Mouse (Mus musculus) urinary bladder, adult 18-20 months (tissue): ENCODE measurements around the gene Timm22.

Source experiments
- DNase-seq, 2 experiments: peaks; one replicate each; pipeline ENCODE4 v3.0.0; 2022; ENCODE audit warnings: low spot score in 2 of 2, mixed read lengths in 2 of 2

The Timm22 gene

DNA sequence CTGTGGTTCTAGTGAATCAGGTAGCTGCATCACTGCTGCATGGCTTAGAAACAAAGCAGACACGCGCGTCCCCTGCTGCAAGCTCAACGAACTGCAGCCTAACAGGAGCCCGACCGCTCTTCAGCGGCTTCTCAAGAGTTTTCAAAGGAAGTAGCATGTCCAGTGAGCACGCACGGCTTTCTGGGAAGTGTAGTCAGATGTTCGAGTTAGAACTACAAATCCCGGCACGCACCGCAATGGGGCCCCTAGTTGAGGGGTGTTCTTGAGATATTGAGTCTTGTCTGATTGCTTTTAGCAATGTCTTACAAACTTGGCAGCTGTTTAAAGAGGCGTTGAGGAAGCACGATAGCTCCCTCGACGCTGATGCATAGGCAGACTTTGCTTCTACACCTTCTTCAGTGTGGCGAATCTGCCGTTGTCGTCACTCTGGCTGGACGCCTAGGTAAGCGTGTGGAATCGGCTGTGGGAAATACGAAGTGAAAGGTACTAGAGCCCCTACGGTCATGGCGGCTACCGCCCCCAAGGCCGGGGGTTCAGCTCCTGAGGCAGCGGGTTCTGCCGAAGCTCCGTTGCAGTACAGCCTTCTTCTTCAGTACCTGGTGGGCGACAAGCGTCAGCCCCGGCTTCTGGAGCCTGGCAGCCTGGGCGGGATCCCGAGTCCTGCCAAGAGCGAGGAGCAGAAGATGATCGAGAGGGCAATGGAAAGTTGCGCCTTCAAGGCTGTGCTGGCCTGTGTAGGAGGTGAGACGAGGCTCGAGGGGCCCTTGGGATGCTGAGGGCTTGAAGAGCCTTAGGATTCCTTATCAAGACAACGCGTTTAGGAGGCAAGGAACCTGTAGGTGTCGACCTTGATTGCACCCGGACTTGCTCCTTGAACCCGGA is at the start of gene Timm22:
Gene Timm22, plus strand, starts transcription at position 251 of the 882 bp plus-strand sequence.
- peak; percentile 91 to 98 for DNase-seq

DNA sequence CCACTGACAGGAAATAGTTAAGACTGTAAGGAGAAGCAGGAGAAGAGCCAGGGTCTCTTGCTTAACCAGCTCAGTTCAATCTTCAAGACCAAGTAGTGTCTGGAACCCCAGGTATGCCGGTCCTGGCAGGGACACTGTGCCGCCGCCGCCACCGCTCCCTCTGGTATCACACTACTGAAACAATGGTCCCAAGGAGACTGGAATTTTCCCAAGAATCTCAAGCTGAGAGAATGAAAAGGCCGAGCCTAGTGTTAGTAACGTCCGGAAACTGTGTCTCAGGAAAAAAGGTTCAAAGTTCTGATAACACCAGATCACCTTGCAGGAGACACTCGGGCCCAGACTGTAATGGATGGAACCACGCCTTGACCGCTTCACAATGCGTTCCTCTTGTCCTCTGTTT is 49.3 kb upstream of the Timm22 start:
- no peak for DNase-seq

DNA sequence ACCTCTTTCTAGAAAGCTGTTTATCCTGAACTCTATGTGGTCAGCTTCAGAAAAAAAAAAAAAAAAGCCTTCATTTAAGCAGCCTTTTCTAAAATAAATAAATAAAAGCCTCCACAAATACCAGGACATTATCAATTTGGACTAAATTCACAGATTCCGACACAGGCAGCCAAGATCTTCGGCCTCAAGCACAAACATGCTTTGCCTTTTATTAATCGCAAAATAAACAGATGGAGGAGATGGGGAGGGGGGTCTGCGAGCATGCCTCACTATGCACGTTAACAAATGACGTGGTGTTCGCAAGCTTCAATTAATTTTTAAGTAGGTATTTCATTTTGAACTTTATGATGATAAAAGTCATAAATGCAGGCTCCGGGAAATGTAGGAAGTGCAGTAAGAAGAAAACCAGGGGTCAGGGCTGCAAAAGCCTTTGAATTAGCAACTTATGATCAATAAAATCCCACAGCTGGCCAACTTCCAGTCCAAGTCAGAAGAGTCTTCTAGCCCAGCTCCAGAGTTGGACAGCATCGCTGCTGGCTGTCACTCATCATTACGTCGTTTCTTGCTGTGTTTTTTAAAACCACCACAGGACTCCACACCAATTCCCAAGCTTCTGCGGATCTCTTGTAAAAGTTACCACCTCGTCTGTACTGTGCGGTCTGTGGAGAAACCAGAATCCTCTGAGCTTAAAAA is 48.0 kb upstream of the Timm22 start:
- DNase-seq, result no peak

DNA sequence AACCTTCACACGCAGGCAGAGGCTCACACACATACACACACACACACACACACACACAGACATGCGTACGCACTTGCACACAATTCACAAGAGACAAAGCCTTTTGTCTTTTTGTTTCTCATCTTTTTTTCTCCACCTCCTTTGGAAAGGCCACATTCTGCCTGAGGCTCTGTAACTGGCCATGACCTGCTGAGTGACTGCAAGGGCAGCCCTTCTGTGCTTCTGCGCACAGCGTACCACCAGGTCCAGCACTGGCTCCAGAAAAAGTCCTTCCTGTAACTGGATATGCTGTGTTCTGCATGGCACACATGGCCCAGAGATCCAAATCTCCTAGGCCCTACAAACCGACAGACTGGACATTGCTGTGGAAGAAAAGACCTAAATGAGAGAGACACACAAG is 46.5 kb upstream of the Timm22 start:
- no peak for DNase-seq

DNA sequence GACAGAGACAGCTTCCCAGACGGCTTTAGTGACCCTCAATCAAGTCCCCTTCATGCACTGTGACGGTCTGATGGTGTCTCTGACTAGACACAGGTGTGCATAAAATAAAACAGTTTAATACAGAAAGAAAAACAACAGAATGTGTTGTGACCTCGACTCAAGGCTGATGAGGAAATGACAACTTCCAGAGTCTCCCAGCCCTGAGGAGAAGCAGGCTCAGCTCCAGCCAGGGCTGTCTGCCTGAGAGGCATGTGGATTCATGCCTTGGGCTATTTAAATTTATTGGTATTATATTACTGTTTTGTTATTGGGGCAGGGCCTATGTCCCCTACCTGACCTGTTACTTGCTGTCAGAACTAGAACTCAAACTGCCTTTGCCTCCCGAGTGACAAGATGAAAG is 45.3 kb upstream of the Timm22 start:
- no peak for DNase-seq

DNA sequence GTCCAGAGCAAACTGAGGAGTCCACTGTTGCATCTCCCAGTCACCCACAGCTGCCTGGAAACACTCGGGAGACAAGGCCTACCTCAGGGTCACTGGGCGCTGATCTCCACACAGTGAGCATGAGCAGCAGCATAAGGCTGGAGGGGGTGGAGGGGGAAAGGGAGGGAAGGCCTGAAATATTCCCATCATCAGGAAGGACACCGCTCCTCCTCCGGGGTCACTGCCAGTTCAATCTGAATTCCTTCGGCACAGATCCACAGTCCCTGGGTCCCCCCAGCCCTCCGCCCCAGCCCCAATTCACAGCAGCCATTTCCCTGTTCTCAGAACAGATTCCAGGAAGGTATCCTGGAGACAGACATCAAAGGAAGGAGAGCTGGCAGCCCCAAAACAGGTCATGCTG is 43.6 kb upstream of the Timm22 start:
- DNase-seq, result no peak

DNA sequence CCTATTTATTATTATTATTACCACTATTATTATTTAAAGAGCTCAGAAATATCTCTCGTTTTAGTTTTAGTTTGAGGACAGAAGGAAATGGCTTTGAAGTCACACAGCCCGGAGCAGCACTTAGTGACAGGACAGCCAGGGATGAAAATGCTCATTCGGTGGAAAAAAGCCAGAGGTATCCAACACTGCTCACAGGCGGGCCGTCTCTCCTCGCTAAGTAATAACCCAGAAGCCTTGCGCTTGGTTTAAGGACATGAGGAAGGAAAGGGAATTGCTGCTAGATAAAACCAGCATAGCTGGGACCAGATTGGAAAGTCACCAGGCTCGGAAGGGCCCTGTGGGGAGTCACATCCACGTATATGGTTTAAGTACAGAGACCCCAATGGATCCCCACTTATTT is 43.1 kb upstream of the Timm22 start:
- DNase-seq, result no peak

DNA sequence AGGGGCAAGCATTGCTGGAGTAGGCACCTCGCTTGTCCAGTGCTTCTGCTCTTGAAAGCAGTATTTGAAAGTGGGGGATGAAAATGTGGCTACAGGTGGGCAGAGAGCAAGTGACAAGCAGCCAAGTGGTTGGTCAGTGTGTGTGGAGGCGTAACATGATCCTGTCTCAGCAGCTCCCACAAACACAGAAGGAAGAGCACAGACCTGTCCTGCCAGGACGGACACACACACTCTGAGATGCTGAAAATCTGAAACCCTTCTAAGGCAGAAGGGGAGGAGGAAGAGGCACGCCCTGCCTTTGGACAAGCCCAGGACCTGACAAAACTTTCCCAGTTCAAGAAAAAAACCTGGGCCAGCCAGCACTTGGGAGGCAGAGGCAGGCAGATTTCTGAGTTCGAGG is 42.7 kb upstream of the Timm22 start:
- DNase-seq, result no peak

DNA sequence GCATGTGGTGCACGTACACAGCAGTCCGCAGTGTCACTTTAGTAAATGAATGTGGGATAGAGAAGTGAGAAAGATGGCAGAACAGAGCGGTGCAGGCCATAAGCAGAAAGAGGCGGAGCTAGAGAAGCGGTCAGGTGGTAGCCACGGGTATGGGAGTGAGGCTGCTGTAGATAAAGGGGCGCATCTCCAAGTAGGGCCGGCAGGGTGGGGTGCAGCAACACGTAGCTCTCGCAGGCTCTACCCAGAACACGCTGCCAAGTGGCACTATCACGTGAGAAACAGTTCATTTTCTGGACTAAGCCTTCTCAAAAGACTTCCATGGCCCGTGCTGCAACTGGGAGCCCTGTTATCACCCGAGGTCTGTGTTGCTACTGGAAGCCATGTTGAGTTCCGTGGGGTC is 40.0 kb upstream of the Timm22 start:
- DNase-seq, result no peak

DNA sequence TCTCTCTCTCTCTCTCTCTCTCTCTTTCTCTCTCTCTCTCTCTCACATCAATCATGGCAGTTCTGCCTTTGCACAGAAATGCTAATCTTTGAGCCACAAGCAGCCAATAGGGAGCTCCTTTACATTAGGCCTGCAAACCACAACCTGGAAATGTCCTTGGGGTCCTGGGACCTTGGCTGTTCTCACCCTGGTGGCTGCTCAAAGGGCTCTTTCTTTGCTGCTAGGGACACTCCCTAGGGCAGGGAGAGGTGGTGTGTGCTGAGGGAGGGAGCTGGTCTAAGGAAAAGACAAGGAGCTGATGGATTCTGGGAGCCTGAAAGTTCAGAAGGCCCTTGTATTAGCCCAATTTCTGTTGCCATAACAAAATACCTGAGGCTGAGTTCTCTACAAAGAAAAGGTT is 36.3 kb upstream of the Timm22 start:
- no peak for DNase-seq

DNA sequence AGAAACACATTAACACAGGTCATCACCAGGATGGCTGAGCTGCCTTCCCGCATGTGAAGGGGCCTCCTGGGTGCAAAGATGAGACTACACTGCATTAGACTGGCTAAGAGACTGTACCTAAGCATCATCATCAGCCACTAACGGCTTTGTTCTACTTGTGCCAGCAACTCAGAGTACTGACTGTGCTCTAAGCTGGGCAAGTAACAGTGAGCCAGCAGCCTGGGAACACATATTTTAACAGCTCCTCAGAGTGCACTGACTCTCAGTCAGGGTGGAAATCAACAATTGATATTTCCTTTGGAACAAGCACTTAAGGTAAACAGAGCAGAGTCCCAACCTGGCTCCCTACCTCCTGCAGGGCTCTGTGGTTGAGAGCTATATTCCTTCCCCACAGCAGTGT is 34.6 kb upstream of the Timm22 start:
- DNase-seq, result no peak

DNA sequence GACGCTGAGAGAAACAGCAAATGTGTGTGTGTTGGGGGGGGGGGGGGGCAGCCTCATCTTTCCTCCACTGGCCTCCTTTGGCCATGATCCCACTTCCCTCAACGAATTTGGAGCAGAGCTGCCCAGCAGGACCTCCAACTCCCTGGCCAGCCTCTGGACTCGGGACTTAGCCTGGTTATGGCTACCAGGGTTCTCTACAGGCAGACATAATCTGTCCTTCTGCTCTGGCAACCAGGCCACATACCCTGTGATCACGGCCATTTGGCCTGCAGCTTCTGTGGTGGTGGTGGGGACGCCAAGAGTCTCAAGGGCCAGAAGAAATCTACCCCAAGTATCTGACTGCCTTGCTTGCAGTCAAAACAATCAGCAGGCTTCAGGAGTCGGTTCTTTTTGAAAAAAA is 34.2 kb upstream of the Timm22 start:
- DNase-seq, result no peak

DNA sequence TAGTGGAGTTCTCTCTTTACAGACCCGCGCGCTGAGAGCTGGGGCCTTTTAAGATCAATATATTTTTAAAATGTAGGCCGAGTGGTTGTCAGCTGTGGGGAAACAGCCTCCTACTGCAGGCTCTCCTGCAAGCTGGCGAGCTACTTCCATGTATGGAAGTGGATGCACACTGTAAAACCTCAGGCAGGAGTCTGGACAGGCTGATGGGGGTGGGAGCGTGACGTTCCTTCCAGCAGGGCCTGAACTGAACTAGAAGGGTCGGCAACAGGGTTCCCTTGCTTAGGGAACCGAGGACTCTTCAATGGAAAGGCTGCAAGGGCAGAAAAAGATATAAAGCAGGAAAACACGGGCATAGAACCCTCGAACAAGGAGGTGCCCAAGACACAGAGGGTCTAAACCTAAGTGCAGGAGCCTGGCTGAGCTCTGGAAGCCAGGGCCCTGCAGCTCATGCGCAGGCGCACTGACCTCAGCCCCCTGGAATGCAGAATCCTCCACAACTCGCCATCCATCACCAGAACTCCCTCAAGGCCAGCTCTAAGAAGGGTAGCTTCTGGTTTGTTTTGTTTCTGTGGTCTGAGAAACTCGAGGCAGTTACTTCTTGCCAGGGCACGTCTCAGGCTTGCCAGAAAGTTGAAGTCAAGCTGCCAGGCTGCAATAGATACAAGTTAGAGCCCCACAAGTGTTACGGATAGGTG is 32.1 kb upstream of the Timm22 start:
- DNase-seq, result peak; percentile 51 to 77

DNA sequence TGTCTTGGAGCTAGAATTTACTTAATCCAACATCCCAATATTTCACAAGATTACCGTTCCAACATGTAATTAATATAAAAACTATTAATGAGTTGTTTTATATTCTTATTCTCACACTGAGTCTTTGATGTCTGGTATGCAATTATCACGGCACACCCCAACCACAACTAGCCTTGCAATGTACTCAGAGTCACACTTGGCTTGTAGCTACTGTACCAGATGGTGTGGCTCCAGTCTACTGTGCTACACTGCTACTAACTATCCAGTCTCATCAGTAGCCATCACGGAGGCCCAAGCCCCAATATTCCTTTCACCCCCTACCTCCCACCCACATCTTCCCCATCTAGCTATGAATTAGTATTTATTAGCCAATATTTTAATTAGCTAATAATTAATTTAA is 30.3 kb upstream of the Timm22 start:
- DNase-seq, result no peak

DNA sequence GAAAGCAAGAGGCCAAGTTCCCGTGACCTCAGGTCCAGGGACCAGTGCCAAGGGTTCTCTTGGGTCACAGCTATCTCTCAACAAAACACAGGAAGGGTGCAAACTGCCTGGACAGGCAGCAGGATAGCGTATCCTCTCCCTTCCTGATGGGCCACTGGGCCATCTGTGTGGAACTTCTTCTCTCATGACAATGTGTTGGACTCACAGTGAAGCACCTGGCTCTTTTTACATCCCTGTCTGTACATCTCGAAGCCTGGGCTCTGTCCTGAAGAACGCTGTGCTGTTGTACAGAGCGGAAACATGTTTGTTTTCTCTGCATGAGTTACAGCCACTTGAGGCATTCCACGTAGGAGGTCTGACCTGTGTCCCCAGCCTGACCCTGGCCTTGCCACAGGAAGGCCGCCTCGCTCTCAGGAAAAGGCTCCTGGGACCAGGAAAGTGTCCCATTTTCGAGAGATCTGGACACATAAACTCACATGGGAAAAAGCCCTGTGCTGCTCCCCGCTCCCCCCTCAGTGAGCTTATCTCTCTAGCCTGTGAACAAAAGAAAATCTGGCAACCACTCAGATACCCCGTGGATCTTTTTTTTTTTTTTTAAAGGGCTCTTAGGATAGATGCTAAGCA is 26.7 kb upstream of the Timm22 start:
- no peak for DNase-seq

DNA sequence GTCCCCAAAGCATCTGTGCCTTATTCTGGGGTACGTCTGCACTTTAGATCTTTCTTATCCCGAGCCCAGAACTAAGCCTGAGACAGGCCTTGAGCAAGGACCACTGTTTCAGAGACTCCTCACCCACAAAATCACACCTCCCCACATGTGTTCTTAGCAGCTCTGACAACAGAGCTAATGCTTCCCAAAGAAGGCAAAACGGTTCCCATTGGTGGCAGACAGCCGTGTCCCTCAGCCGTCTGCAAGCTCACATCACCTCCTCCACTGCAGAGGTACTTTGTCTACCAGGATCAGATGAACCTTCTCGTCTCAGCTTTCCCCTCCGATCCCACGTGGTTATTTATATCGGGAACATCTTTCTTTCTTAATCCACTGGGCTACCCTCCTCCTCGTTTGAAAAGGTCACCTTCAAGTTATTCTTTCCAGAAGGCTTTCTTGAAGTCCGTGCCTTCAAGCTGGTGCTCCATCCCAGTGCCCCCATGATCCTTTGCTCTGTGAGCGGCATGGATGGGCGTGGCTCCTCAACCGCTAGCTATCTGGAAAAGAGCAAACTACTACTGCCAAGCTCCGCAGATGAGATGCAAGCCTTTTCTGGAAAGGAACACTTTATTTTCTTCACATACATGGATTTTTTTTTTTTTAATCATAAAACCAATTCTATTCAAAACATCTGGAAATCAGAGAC is 25.4 kb upstream of the Timm22 start:
- DNase-seq, result no peak

DNA sequence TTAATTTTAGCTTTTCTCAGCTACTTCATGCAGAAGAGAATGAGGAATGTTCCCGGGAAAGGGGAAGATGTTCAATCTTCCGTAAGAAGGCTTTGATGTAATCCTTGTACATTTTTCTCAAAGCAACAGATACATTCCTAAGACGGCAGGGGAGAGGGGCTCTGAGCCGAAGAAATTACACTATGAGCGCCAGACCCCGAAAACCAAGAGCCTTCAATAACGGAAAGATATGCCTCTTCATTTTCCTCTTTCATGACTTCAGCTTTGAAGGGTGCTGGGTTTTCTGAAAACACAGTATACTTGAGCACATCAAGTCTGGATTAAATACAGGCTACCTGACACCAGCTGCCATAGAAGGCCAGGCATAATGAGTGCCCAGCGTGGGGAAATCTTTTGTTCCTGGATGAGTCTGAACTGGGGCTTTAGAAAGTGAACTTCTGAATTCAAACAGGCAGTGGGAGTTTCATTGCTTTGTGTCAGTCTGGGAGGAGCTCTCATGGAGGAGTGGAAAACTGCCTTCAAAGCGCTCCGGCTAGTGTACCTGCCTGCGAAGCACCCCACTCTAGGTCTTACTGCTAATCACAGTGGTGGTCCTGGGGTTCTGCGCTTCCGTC is 23.9 kb upstream of the Timm22 start:
- DNase-seq, result no peak

DNA sequence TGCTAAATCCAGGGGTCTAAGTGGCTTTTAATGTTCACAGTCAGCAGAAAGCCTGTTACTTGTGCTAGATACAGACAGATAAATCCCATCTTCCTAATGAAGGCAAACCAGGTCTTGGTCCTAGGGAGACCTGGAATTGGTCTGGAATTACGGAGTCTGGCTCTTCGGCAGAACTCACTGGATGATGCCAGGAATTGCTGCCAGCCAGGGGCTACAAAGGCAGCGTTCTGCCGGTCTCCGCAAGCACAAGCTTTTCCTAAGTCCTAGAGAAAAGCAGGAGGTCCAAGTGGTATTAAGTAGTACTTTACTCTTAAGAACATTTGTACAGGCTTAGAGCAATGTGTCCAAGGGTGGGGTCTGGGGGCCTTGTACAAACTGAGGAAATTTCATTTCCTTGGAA is 22.4 kb upstream of the Timm22 start:
- DNase-seq, result no peak

DNA sequence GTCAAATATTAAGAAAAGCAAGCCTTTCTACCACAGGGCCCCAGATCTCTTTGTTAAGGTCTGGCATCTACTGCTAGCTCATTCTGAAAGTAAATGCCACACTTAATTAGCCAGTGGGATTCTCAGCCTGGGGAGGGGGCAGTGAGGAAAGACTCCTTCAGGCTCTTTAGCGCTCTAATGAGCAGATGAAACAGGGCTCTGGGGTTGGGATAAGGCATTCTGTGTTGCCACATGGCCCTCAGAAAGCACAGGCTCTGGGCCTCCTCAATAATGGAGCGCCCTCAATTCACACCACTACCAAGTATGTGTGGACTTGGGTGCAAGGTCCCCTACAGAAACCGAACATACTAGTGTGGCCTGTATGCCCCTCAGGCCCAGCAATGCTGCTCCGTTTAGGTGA is 21.7 kb upstream of the Timm22 start:
- DNase-seq, result no peak

DNA sequence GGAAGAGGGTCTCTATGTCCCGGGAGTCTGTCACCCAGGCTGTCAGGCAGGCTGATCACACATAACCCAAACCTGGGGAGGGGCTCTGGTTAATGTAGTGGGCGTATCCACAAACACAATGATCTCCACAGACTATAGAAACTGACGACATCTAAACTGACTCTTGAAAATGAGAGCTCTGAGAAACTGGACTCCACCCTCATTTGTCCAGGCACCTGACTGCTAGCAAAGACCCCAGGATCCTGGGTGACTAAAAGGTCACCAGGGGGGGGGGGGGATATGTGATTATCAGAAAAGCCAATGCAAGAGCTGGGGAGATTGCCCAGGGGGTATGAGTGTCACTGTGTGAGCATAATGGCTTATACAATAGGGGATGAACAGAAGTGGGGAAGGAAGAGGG is 21.0 kb upstream of the Timm22 start:
- DNase-seq, result no peak

DNA sequence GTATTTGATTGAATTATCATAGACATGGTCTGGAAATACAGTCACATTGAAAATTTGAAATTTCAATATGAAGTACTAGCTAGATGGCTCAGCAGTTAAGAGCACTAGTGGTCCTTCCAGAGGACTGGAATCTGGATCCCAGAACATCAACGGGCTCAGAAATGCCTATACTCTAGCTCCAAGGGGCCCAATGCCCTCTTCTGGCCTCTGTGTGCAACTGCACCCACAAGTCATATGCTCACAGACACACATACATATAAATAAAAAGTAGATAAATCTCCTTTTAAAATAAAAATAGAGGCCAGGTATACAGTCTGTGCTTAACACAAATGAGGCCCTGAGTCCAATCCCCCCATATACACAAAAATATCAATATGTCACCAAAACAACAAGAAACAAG is 19.7 kb upstream of the Timm22 start:
- no peak for DNase-seq
